Mouse (Mus musculus) natural killer cell, adult 2 months (primary cell): Measurements from ENCODE around the gene Ddx17.

ENCODE experiments used
- DNase-seq, 2 experiments: peaks; one replicate each; pipeline ENCODE4 v3.0.0; 2022; ENCODE audit warnings: low spot score in 2 of 2

Ddx17 gene

GRCm38 (mm10) chr15:79546410-79547288 lies at the start of gene Ddx17:
Ddx17 (minus strand) TSS chr15:79546741.
- peak; percentile 97 to 98 for DNase-seq

GRCm38 (mm10) chr15:79581581-79581980 lies 35.0 kb upstream of the Ddx17 start:
- no peak for DNase-seq

DNA sequence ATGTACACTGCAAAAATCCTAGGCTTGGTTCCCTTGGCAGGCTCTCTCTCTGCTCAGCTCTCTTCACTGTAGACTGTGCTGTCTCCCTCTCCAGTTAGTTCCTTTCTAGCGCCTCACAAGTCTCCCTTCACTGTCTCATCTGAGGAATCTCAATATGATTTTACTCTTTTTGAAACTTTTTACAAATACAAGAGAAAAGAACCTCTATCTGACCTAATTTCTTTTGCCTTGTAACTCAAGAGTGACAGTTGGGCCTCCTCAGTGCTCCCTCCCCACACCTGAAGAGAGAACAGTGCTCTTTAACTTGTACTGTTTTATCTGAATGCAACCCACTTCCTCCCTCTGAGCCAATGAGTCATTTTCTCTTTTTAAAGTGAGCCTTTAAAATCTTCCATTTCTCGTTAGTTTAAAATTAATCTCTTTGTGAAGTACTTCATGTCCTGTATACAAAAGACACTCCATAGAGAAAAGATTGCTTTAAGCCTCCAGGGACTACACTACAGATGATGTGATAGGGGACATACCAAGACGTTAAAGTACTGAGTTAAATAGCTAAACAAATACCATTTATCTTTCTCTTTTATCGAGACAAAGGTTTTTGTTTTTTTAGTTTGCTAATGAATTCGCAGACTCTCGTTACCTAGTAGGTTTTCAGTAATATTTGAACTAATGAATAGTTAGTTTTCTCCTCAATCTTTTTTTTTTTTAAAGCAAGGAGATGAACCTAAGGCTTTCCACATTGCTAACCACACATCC lies 31.3 kb upstream of the Ddx17 start:
- no peak for DNase-seq

- DNase-seq, result no peak
These were observed 30.4 kb upstream of the Ddx17 start for GRCm38 (mm10) chr15:79576947-79577346.

GRCm38 (mm10) chr15:79575543-79576222 lies 29.1 kb upstream of the Ddx17 start:
- DNase-seq, result no peak

DNA sequence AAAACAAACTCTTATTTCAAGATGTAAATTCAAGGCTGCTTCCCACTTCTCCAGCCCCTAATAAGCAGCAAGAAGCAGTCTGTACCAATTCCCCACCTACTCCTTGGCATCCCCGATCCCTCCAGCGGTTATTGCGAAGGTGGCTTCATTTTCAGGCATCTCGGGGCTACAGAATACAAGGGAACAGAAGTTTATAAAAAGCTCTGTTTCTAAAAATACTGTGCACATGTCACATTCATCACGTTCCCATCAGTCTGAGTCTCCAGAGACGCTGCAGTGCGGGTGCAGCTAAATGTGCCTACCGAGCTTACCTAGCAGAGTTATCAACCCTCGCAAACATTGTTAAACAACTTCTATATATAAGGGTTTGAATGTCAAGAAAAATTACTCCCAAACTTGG lies 15.9 kb upstream of the Ddx17 start:
- DNase-seq, result no peak

DNA sequence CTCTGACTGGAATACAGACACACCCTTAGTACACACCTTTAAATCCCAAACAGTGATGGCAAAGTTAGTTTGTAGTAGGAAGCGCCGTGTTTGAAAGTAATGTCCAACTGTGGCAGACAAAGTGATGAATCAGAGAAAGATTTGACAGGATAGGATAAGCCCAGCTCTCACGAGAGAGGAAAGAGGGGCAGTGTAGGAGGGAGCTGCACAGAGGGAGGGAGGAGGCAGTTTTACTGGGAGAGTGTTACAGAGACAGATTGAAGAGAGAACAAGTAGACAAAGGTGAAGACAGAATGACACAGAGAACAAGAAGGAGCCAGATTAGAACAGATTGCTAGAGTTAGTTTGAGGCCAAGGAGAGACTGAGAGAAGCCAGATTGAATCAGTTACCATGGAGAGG lies 13.1 kb upstream of the Ddx17 start:
- DNase-seq, result no peak

DNA sequence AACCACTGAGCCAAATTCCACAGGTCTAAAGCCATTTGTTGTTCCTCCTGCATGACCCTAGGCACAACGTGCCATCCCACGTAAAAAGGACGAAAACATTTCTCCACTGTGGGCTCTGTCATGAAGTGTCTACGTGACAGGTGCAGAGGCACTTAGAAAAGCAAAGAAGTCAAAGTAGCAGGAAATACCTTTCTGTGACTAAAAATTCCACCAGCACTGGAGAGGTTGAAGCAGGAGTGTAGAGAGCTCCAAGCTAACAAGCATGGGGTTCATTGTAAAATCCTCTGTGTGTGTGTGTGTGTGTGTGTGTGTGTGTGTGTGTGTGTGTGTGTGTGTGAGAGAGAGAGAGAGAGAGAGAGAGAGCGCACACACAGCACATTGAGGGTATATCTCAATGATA lies 6.0 kb upstream of the Ddx17 start:
- DNase-seq, result no peak

- no peak for DNase-seq
These were observed 1.7 kb upstream of the Ddx17 start for GRCm38 (mm10) chr15:79548226-79548625.

DNA sequence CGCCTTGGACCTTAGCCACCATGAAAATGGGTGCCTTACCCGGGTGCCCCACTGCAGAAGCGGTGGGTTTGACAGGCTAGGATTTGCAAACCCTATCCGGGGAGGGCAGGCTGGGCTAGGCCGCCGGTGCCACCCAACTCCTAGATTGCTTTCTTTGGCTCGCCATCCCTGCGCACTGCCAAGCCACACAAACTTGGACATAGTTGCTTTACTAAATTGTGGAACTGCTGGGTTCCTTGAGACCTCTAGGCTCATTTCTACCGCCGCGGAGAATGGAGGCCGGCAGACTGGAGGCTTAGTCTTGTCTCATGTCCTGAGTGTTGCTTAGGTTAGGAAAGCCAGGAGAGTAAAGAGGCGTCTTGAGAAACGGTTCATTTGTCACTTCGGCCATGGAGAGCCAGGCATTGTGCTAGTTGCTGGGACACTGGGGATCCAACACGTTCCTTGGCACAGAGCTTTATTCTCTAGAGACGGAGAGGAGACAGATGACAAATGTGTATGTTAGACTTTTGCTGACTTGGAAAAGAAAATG lies 814 bp upstream of the Ddx17 start:
- DNase-seq, result no peak

GRCm38 (mm10) chr15:79545921-79546399 lies 581 bp downstream of the Ddx17 start:
- DNase-seq, result peak; percentile 72 to 76

GRCm38 (mm10) chr15:79545496-79545895 lies 1.0 kb downstream of the Ddx17 start:
- no peak for DNase-seq

DNA sequence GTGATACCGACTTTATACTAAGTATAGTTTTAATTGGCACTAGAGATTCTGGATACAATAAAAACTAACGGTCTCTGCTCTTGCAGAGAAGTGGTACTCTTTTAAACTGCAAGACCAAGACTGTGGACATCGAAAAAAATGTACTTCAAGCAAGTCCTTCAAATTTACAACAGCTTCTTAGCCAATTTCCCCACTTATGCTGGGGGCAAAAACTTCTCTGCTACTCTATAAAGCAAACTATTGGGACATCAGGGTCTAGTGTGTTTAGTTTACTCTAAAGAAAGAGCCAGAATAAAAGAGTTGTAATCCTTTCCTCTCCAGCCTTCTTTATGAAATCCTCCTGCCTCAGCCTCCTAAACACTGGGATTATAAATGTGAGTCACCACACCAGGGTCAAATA lies 2.6 kb downstream of the Ddx17 start:
- DNase-seq, result no peak

- no peak for DNase-seq
These were observed 12.7 kb downstream of the Ddx17 start for GRCm38 (mm10) chr15:79533796-79534195.

- no peak for DNase-seq
These were observed 16.6 kb downstream of the Ddx17 start for GRCm38 (mm10) chr15:79529935-79530334.

DNA sequence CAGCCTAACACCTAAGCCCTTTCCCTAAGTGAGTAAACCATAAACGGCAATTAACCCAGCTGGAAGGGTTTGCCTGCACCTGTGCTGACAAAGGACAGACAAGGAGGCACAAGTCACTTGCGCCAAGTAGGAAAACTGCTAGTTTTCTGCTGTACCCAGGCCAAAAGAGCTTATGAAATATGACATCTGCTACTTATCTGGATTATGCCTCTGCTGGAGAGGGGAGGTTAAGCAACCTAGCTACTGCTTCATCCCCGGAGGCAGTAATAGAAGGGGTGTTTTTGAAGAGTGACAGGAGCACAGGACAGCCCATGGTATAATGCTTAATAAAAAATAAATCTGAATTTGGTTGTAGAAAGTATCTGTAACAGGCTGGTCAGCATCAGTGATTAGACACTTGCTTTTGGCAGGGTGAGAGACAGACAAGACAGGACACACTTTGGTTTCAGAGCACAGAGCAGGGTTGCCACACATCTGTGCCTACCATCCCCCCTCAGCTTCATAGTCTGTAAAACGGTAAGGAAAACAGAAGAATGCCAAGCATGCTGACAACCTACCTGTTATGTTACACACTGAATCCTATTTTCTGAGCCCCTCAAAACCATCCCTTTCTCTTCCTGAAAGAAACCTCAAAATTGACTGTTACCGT lies 18.4 kb downstream of the Ddx17 start:
- no peak for DNase-seq

DNA sequence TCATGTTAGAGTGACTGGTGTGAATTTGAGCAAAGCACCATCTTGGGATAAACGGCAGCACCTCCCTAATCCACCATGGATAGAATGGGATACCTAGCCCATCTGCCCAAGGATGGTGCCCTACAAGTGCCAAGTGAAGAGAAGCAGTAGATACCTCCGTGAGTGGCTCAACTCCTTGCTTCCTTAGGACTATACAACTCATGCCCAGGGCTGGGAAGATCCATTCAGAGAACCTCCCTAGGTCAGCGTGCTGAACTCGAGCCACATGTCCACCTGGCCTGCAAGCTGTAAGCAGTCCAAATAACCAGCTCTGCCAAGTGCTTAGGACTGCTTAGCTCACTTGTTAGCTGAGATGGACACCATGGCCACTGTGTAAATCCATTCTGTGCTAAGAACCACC lies 19.3 kb downstream of the Ddx17 start:
- DNase-seq, result no peak

- no peak for DNase-seq
These were observed 20.4 kb downstream of the Ddx17 start for GRCm38 (mm10) chr15:79525979-79526768.

DNA sequence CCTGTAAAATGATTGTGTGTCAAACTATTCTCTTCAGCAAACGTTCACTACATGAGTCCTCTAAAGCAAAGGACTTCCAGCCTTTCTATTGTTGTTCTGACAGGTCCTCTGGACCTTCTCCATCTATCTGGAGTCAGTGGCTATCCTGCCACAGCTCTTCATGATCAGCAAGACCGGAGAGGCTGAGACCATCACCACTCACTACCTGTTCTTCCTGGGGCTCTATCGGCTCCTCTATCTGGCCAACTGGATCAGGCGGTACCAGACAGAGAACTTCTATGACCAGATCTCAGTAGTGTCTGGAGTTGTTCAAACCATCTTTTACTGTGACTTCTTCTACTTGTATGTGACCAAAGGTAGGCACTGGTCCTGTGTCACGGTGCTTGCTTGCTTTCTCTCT lies 21.0 kb downstream of the Ddx17 start:
- no peak for DNase-seq

- no peak for DNase-seq
These were observed 26.9 kb downstream of the Ddx17 start for GRCm38 (mm10) chr15:79519400-79520220.
